Mouse (Mus musculus) kidney, postnatal 14 days (tissue): ENCODE results near the gene Car1.
"Not testable (repeated sequence)": the region's sequence is repeated elsewhere in the genome, so short reads cannot be mapped to it uniquely, and the experiment has no call there.

Experiments used
- DNase-seq: peaks from one replicate; pipeline ENCODE4 v3.0.0; 2022; ENCODE audit warnings: mixed read lengths

Gene Car1

GRCm38 (mm10) chr3:14782365-14782764 is 25.8 kb downstream of the Car1 start:
- DNase-seq, result not testable (repeated sequence)

DNA sequence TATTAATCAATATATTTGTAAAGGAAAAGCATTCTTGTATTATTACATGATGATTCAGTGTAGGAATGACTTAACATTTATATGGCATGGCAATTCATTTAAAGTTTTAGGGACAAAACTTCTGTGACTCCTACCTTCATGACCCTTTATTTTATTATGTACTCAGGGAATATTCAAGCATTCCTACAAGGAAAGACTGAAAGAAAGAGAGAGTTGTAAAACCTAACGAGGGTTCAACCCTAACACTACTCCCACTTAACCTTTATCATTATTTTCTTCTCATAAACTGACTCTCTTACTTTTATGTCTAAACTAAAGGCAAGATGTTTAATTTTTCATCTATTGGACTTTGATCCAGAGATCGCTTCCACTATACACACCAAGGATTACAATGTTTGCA is 28.0 kb downstream of the Car1 start:
- no peak for DNase-seq

GRCm38 (mm10) chr3:14776497-14777162 is 31.5 kb downstream of the Car1 start:
- DNase-seq, result not testable (repeated sequence)

DNA sequence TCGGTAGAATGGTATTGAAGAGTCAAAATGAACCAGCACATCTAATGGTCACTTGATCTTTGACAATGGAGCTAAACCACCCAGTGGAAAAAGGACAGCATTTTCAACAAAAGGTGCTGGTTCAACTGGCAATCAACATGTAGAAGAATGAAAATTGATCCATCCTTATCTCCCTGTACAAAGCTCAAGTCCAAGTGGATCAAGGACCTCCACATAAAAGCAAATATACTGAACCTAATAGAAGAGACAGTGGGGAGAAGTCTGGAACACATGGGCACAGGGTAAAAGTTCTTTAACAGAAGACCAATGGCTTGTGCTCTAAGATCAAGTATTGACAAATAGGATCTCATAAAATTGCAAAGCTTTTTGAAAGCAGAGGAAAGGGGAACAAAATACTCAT is 33.6 kb downstream of the Car1 start:
- DNase-seq, result not testable (repeated sequence)

DNA sequence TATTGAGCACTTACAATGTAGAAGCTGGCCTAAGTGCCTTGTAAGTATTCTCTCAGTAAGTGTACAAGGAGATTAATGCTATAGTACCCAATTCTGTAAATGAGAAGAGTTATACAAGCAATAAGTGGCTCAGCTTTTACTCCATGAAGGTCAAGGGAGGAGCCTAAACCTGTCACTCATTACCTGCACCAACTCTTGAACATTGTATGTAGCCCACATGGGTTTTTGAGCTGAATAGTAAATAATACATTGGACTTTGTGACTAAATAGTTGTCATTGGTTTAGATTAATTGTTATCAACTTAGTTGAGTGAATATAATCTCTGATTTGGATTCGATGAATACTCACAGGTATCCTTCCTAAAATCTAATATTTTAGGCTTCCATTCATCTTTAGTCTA is 35.7 kb downstream of the Car1 start:
- DNase-seq, result not testable (repeated sequence)

DNA sequence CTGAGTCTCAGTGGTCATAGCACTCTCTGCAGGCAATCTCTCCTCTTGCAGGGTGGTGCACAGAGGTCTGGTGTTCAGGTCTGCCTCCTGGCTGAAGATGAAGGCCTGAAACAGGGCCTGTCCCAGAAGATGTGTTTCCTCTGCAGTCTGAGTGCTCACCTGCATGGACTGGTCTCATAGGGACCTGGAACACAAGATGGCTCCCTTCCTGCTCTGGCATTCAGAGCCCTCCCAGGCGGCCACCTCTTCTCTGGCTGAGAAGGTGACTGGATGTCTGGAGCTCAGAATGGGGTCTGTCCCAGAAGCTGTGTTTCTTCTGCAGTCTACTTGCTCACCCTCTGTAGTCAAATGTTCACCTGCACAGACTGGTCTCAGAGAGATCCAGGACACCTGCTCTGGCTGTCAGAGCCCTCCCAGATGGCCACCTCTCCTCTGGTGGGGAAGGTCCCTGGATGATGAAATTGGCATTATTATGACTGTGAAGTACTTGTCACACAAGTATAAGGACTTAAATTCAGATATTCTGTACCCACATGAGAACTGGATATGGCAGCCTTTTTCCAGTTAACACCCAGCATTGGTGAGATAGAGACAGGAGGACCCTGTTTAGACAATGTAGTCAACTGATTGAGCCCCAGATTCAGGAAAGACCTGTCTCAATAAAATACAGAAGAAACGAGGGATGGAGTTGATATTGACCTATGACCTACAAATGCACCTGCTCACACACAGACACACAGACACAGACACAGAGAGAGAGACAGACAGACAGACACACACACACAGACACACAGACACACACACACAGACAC is 43.2 kb downstream of the Car1 start:
- DNase-seq, result no peak

GRCm38 (mm10) chr3:14755716-14756115 is 52.5 kb downstream of the Car1 start:
- DNase-seq, result no peak

GRCm38 (mm10) chr3:14746041-14746440 is 62.1 kb downstream of the Car1 start:
- DNase-seq, result no peak

DNA sequence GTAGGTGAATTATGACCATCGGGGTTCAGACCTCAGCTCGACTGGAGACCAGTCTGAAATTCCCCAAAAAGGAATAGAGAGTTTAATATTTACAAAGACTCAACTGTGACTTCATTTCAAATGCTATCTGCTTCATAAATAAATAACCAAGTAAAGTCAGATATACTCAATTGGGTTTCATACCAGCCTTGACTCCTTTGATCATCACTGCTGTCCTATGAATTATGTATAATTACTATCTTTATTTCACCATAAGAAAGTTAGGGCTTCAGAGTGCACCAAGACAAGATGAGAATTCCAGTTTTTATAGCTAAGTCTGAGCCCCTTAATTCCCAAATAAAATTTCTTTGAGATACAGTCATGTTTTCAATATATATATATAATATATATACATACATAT is 69.9 kb downstream of the Car1 start:
- DNase-seq, result no peak

GRCm38 (mm10) chr3:14727496-14727895 is 80.7 kb downstream of the Car1 start:
- DNase-seq, result not testable (repeated sequence)

GRCm38 (mm10) chr3:14725462-14725861 is 82.7 kb downstream of the Car1 start:
- DNase-seq, result not testable (repeated sequence)
